Mouse (Mus musculus) erythroblast, embryonic 14.5 days (primary cell): ENCODE data around the gene Kat6b. TPM values are rescaled to one million over a fixed set of nuclear protein-coding genes. Genes with fewer than 3 reads are reported as not detected.

Experiments
- H3K27me3 ChIP-seq: 2 replicates; pipeline ENCODE4 v1.6.1; 2012; ENCODE audit warnings: inconsistent platforms; ENCODE audit not compliant: control insufficient read depth
- H3K36me3 ChIP-seq: 2 replicates; pipeline ENCODE4 v1.6.1; 2012; ENCODE audit warnings: mild to moderate bottlenecking, inconsistent platforms; ENCODE audit not compliant: control insufficient read depth
- H3K4me1 ChIP-seq: 2 replicates; pipeline ENCODE4 v1.6.1; 2012; ENCODE audit warnings: inconsistent platforms; ENCODE audit not compliant: control insufficient read depth
- H3K4me3 ChIP-seq: replicated peaks from 2 replicates; pipeline ENCODE3; 2012; ENCODE audit warnings: moderate library complexity, mild to moderate bottlenecking, inconsistent platforms
- H3K9me3 ChIP-seq: 2 replicates; pipeline ENCODE4 v1.6.1; 2012; ENCODE audit warnings: low read length, inconsistent platforms, mixed read lengths; ENCODE audit not compliant: control insufficient read depth
- GATA1 ChIP-seq: IDR thresholded peaks from 2 replicates; pipeline ENCODE4 v1.6.1; 2012; ENCODE audit warnings: low read length, inconsistent platforms, mixed read lengths
- TAL1 ChIP-seq: IDR thresholded peaks from 3 replicates; pipeline ENCODE4 v1.6.1; 2012; ENCODE audit warnings: low read length, inconsistent platforms, mixed read lengths
- polyA plus RNA-seq: library from polyadenylated mRNA; stranded (reverse); fragments of >175 nt; gene quantifications from 2 replicates; pipeline ENCODE4 v1.2.3, GENCODE M21; 2012

Gene Kat6b
- polyA plus RNA-seq, 1 experiment = 0.10 TPM

- H3K36me3 ChIP-seq = no peaks in the 10 kb centered on the region
- no peaks in the 10 kb centered on the region for H3K27me3 ChIP-seq
- H3K4me3 ChIP-seq = no peak overlapping the region
- no peak for TF ChIP-seq GATA1
- no peak for TF ChIP-seq TAL1
- peaks cover 4% of the 10 kb centered on the region for H3K4me1 ChIP-seq
- no peaks in the 10 kb centered on the region for H3K9me3 ChIP-seq
Observed at GRCm38 (mm10) chr14:21576867-21577266, 95.6 kb downstream of the Kat6b start.

DNA sequence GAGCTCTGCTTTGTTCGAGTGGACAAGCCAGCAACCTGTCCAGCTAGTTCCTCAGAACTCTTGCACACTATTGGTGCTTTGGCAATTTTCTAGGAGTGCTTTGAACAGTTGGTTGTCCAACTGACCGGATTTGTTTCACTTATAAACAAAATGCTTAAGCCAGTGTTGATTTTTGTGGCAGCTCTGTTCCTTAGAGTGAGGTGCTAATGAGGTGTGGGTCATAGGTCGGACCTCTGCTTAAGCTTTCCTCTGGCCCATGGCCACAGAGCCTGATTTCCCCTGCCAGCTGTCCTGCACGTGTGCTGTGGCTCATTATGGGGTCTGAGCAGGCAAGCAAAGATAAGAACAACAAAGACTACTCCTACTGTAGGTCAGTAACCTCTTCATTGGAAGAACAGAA lies 100.0 kb downstream of the Kat6b start:
- TF ChIP-seq TAL1 (no peak), GATA1 (no peak)
- Histone ChIP-seq H3K36me3 (no peaks in the 10 kb centered on the region), H3K27me3 (no peaks in the 10 kb centered on the region), H3K4me1 (peaks cover 20% of the 10 kb centered on the region), H3K9me3 (no peaks in the 10 kb centered on the region), H3K4me3 (no peak overlapping the region)

DNA sequence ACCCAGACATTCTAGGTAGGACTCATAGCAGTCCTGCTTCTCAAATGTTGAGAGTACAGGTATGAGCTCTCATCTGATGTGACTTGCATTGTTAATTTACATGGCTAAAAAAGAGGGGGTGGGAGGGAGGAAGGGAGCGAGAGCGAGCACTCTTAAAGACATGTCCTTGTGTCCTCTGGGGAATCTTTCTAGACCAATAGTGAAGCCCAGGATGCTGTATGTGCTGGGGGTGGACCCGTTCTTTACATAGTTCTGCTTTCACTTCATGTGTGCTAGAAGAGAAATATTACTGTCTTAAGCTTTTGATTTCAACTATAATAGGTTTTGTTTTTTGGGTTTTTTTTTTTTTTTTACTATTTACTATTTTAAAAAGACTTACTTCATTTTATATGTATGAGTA lies 101.1 kb downstream of the Kat6b start:
- no peak for TF ChIP-seq GATA1
- TF ChIP-seq TAL1 = no peak
- Histone ChIP-seq H3K4me1 (peaks cover 20% of the 10 kb centered on the region), H3K4me3 (no peak overlapping the region), H3K36me3 (no peaks in the 10 kb centered on the region), H3K27me3 (no peaks in the 10 kb centered on the region), H3K9me3 (no peaks in the 10 kb centered on the region)

DNA sequence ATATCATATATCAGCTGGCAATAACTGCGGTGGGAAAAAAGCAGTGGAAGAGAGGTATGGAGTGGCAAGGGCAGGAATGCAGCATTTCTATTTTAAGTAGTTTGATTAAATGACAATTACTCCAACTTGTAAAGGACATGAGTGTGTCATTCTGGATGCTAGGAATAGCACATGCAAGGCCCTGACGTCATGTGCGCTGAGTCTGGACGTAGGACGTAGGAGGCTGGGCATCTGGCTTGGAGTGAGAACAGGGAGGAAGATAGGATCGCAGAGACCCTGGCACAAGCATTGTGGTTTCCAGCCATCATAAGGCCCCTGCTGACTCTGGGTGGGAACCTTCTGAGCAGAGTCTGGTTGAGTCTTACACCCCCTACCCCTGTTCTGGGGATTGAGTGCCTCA lies 101.8 kb downstream of the Kat6b start:
- Histone ChIP-seq H3K4me3 (no peak overlapping the region), H3K27me3 (no peaks in the 10 kb centered on the region), H3K9me3 (no peaks in the 10 kb centered on the region), H3K36me3 (no peaks in the 10 kb centered on the region), H3K4me1 (peaks cover 22% of the 10 kb centered on the region)
- no peak for TF ChIP-seq TAL1
- no peak for TF ChIP-seq GATA1

- H3K27me3 ChIP-seq = no peaks in the 10 kb centered on the region
- peaks cover 25% of the 10 kb centered on the region for H3K4me1 ChIP-seq
- H3K9me3 ChIP-seq = no peaks in the 10 kb centered on the region
- H3K36me3 ChIP-seq = no peaks in the 10 kb centered on the region
- H3K4me3 ChIP-seq = no peak overlapping the region
- no peak for TF ChIP-seq TAL1
- no peak for TF ChIP-seq GATA1
Observed at GRCm38 (mm10) chr14:21583868-21584267, 102.6 kb downstream of the Kat6b start.

GRCm38 (mm10) chr14:21584468-21585135 lies 103.4 kb downstream of the Kat6b start:
- no peak for TF ChIP-seq GATA1
- TF ChIP-seq TAL1 = no peak
- Histone ChIP-seq H3K4me1 (peaks cover 25% of the 10 kb centered on the region), H3K27me3 (no peaks in the 10 kb centered on the region), H3K36me3 (no peaks in the 10 kb centered on the region), H3K9me3 (no peaks in the 10 kb centered on the region), H3K4me3 (no peak overlapping the region)

DNA sequence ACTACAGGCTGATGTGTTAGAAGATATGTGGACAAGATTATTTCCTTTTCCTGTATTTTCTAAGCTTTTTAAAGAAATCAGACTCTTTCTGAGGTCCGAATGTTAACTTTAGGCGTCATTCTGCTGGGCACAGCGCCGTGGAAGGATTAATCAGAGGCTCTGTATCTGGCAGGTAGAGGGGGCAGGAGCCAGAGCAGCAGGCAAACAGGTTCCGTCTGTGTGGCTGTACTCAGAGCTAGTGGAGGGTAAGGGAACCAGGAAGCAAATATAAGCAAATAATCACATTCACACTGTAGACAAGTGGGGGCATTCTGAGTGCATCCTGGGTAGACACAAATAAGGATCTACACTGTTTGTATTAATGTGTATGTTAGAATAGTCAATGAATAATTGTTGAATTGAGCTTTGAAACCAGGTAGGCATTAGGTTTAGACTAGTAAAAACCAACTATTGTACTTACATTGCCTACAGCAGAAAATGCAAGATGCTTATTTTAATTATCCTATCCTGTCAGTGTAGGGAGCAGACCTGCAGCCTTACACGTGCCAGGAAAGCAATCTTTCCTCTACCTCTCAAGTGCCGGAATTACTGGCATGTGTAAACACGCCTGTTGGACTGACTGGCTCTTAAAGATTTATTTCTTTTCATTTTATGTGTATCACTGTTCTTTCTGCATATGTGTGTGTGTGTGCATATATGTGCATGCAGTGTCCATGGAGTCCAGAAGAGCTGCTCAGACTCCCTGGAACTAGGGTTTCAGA lies 104.4 kb downstream of the Kat6b start:
- Histone ChIP-seq H3K4me1 (peaks cover 25% of the 10 kb centered on the region), H3K4me3 (no peak overlapping the region), H3K9me3 (no peaks in the 10 kb centered on the region), H3K36me3 (no peaks in the 10 kb centered on the region), H3K27me3 (no peaks in the 10 kb centered on the region)
- TF ChIP-seq GATA1 (no peak), TAL1 (no peak)

DNA sequence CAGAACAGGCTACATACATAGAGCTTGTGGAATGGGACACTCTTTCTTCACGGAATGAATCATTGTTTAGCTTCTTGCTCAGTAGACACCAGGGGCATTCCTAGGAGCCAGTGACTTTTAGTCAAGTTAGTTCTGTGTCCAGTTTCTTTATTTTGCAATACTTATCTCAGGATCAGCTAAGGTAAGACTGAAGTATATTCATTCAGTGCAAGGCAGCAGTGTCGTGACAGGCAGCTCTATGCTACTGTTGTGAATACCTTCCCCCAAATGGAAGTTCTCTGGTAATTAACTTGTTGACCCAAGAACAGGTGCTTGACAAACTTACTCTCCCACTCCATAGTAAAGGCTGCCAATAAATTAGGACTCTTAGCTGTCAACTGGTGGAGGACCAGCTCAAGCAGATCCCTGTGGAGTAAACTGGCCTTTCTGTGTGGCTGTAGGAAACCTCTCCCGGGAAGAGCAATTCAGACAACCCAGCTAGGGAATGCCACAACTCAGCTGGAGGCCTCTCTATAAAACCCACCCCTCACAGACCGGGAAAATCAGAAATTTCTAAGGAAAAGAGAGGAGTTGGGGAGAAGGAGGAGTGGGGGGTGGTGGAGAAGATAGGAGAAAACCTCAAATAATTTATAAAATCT lies 105.4 kb downstream of the Kat6b start:
- Histone ChIP-seq H3K4me3 (no peak overlapping the region), H3K27me3 (no peaks in the 10 kb centered on the region), H3K9me3 (no peaks in the 10 kb centered on the region), H3K36me3 (no peaks in the 10 kb centered on the region), H3K4me1 (peaks cover 24% of the 10 kb centered on the region)
- TF ChIP-seq TAL1 = no peak
- no peak for TF ChIP-seq GATA1

DNA sequence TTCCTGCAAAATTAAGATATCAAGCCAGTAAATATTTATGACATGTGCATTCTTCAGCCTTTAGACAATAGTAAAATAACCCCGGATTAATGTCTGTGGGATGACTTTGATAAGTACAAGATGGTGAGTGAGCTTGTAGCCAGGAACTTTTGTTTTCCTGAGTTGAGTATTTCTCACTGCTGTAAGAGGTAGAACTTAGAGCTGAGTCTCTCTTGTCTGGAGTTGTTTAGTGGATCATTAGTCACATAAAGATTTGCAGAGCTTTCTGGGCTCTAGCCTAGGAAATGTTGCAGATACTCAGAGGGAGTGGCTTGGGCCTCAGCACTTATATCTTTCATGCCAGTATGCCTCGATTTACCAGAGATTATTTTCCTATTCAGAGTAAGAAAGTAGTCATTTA lies 106.7 kb downstream of the Kat6b start:
- TF ChIP-seq GATA1 = no peak
- no peak for TF ChIP-seq TAL1
- Histone ChIP-seq H3K4me1 (peaks cover 24% of the 10 kb centered on the region), H3K9me3 (peaks cover 4% of the 10 kb centered on the region; the same call in 1 of the 2 replicates), H3K27me3 (no peaks in the 10 kb centered on the region), H3K36me3 (no peaks in the 10 kb centered on the region), H3K4me3 (no peak overlapping the region)
